Mouse (Mus musculus) CH12.LX (cell line): ENCODE data around the gene Cdsn. TPM values are rescaled to one million over a fixed set of nuclear protein-coding genes. Genes with fewer than 3 reads are reported as not detected.

ENCODE experiments used
- DNase-seq: peaks from one replicate; pipeline ENCODE4 v3.0.0-alpha.2; 2013; ENCODE audit errors: extremely low read depth
- H3K27ac ChIP-seq: 2 replicates; pipeline ENCODE4 v1.5.1; 2012; ENCODE audit warnings: low read depth, mild to moderate bottlenecking, control low read depth, moderate library complexity; ENCODE audit not compliant: insufficient read depth
- H3K27me3 ChIP-seq: replicated peaks from 2 replicates; pipeline ENCODE3; 2012; ENCODE audit warnings: inconsistent platforms
- H3K36me3 ChIP-seq, 2 experiments: replicated peaks in 1 of 2; 2 replicates each; pipeline versions ENCODE3 to v1.6.1; 2012; ENCODE audit warnings: inconsistent platforms in 1 of 2, low read length in 1 of 2, mild to moderate bottlenecking in 1 of 2, mixed read lengths in 1 of 2, moderate library complexity in 1 of 2; ENCODE audit not compliant: control insufficient read depth in 1 of 2, insufficient read depth in 1 of 2
- H3K4me1 ChIP-seq, 2 experiments: 2 replicates each; pipeline ENCODE4 v1.6.1; 2012; ENCODE audit warnings: inconsistent platforms in 1 of 2, moderate library complexity in 1 of 2; ENCODE audit not compliant: insufficient read depth in 2 of 2, control insufficient read depth in 1 of 2
- H3K4me2 ChIP-seq: 2 replicates; pipeline ENCODE4 v1.6.1; 2012; ENCODE audit warnings: low read depth, mild to moderate bottlenecking, control low read depth; ENCODE audit not compliant: poor library complexity, insufficient read depth, severe bottlenecking
- H3K4me3 ChIP-seq, 3 experiments: fragments of 150-350 bp in 1 of 3; sonication (generic) in 1 of 3; replicated peaks in 1 of 3; 2 replicates each; pipeline versions ENCODE3 to v1.5.1; 2011 to 2012; ENCODE audit warnings: low read depth in 2 of 3, low read length in 2 of 3, mild to moderate bottlenecking in 2 of 3, moderate library complexity in 2 of 3, control low read depth in 1 of 3, improper control_type of control experiment in 1 of 3, inconsistent platforms in 1 of 3, mixed read lengths in 1 of 3; ENCODE audit not compliant: poor library complexity in 1 of 3
- H3K79me2 ChIP-seq: replicated peaks from 2 replicates; pipeline ENCODE4 v1.6.1; 2012; ENCODE audit warnings: mild to moderate bottlenecking, moderate library complexity; ENCODE audit not compliant: control insufficient read depth, poor library complexity, insufficient read depth, severe bottlenecking; ENCODE audit errors: extremely low read depth
- H3K9ac ChIP-seq: 2 replicates; pipeline ENCODE4 v1.6.1; 2012; ENCODE audit warnings: low read depth, mild to moderate bottlenecking, control low read depth, moderate library complexity; ENCODE audit not compliant: insufficient read depth
- H3K9me3 ChIP-seq: replicated peaks from 2 replicates; pipeline ENCODE3; 2012; ENCODE audit warnings: low read length, inconsistent platforms, mixed read lengths
- BHLHE40 ChIP-seq: IDR thresholded peaks from 2 replicates; pipeline ENCODE4 v1.6.1; 2011; ENCODE audit warnings: mild to moderate bottlenecking, low read depth, low read length, improper control_type of control experiment
- CHD1 ChIP-seq: IDR thresholded peaks from 2 replicates; pipeline ENCODE4 v1.6.1; 2012; ENCODE audit warnings: low read depth, low read length, improper control_type of control experiment, inconsistent platforms
- CTCF ChIP-seq, 2 experiments: IDR thresholded peaks in 1 of 2; conservative IDR thresholded peaks in 1 of 2; 2 replicates each; pipeline ENCODE4 v1.5.1; 2011 to 2012; ENCODE audit warnings: low read depth in 2 of 2, low read length in 2 of 2, improper control_type of control experiment in 1 of 2, inconsistent platforms in 1 of 2, mild to moderate bottlenecking in 1 of 2, moderate library complexity in 1 of 2
- E2F4 ChIP-seq: IDR thresholded peaks from 2 replicates; pipeline ENCODE4 v1.6.1; 2011; ENCODE audit warnings: low read depth, low read length, improper control_type of control experiment; ENCODE audit not compliant: insufficient replicate concordance
- ELF1 ChIP-seq: IDR thresholded peaks from 2 replicates; pipeline ENCODE4 v1.6.1; 2014; ENCODE audit warnings: low read depth, mild to moderate bottlenecking, inconsistent platforms, low read length, improper control_type of control experiment
- EP300 ChIP-seq: IDR thresholded peaks from 2 replicates; pipeline ENCODE4 v1.6.1; 2011; ENCODE audit warnings: low read length, improper control_type of control experiment
- GABPA ChIP-seq: IDR thresholded peaks from 2 replicates; pipeline ENCODE4 v1.6.1; 2012; ENCODE audit warnings: low read depth, low read length, improper control_type of control experiment, inconsistent platforms; ENCODE audit not compliant: insufficient replicate concordance
- HCFC1 ChIP-seq: IDR thresholded peaks from 2 replicates; pipeline ENCODE4 v1.6.1; 2012; ENCODE audit warnings: low read depth, mild to moderate bottlenecking, inconsistent platforms, low read length, improper control_type of control experiment
- IRF4 ChIP-seq: IDR thresholded peaks from 2 replicates; pipeline ENCODE4 v1.6.1; 2014; ENCODE audit warnings: low read depth, mild to moderate bottlenecking, inconsistent platforms, low read length, improper control_type of control experiment
- JUN ChIP-seq: IDR thresholded peaks from 2 replicates; pipeline ENCODE4 v1.6.1; 2011; ENCODE audit warnings: low read depth, mild to moderate bottlenecking, low read length, improper control_type of control experiment, moderate library complexity; ENCODE audit not compliant: insufficient read depth
- JUND ChIP-seq: conservative IDR thresholded peaks from 2 replicates; pipeline ENCODE4 v1.6.1; 2011; ENCODE audit warnings: low read depth, low read length, improper control_type of control experiment
- MAFK ChIP-seq: IDR thresholded peaks from 2 replicates; pipeline ENCODE4 v1.6.1; 2011; ENCODE audit warnings: low read length, improper control_type of control experiment; ENCODE audit not compliant: insufficient replicate concordance
- MAX ChIP-seq: IDR thresholded peaks from 2 replicates; pipeline ENCODE4 v1.6.1; 2011; ENCODE audit warnings: low read length, improper control_type of control experiment
- MAZ ChIP-seq: IDR thresholded peaks from 2 replicates; pipeline ENCODE4 v1.6.1; 2012; ENCODE audit warnings: low read depth, mild to moderate bottlenecking, inconsistent platforms, low read length, improper control_type of control experiment, moderate library complexity
- MEF2A ChIP-seq: IDR thresholded peaks from 2 replicates; pipeline ENCODE4 v1.6.1; 2014; ENCODE audit warnings: low read depth, mild to moderate bottlenecking, inconsistent platforms, low read length, improper control_type of control experiment, borderline replicate concordance
- MYC ChIP-seq: IDR thresholded peaks from 2 replicates; pipeline ENCODE4 v1.6.1; 2011; ENCODE audit warnings: low read depth, mild to moderate bottlenecking, improper control_type of control experiment, low read length
- NELFE ChIP-seq: IDR thresholded peaks from 2 replicates; pipeline ENCODE4 v1.6.1; 2011; ENCODE audit warnings: low read depth, low read length, improper control_type of control experiment
- NRF1 ChIP-seq: IDR thresholded peaks from 2 replicates; pipeline ENCODE4 v1.6.1; 2014; ENCODE audit warnings: low read depth, mild to moderate bottlenecking, inconsistent platforms, low read length, improper control_type of control experiment, moderate library complexity
- POLR2A ChIP-seq: IDR thresholded peaks from 2 replicates; pipeline ENCODE4 v1.6.1; 2011; ENCODE audit warnings: low read depth, mild to moderate bottlenecking, improper control_type of control experiment, low read length
- RAD21 ChIP-seq: IDR thresholded peaks from 2 replicates; pipeline ENCODE4 v1.6.1; 2011; ENCODE audit warnings: low read depth, mild to moderate bottlenecking, low read length, improper control_type of control experiment, moderate library complexity
- TBP ChIP-seq: conservative IDR thresholded peaks from 2 replicates; pipeline ENCODE4 v1.6.1; 2011; ENCODE audit warnings: low read depth, low read length, improper control_type of control experiment
- TCF12 ChIP-seq: IDR thresholded peaks from 2 replicates; pipeline ENCODE4 v1.6.1; 2014; ENCODE audit warnings: low read depth, mild to moderate bottlenecking, inconsistent platforms, low read length, improper control_type of control experiment
- USF2 ChIP-seq: conservative IDR thresholded peaks from 2 replicates; pipeline ENCODE4 v1.6.1; 2011; ENCODE audit warnings: low read depth, low read length, improper control_type of control experiment
- ZMIZ1 ChIP-seq: IDR thresholded peaks from 2 replicates; pipeline ENCODE4 v1.6.1; 2012; ENCODE audit warnings: low read depth, mild to moderate bottlenecking, inconsistent platforms, low read length, improper control_type of control experiment
- ZNF384 ChIP-seq: IDR thresholded peaks from 2 replicates; pipeline ENCODE4 v1.6.1; 2012; ENCODE audit warnings: low read depth, low read length, improper control_type of control experiment, inconsistent platforms
- dilution Hi-C: fragments of 300-500 bp; cut with MboI; formaldehyde crosslinking; loops from 2 replicates; pipeline ENCODE4 v1.14.3; 2020; ENCODE audit warnings: low sequenced_read_pairs; ENCODE audit not compliant: extremely low pct_unique_long_range_greater_than_20kb, extremely low pct_ligation_motif_present
- in situ Hi-C: fragments of 300-500 bp; cut with MboI; formaldehyde crosslinking; loops from 3 replicates; pipeline ENCODE4 v1.14.3; 2019; ENCODE audit warnings: low sequenced_read_pairs, low pct_ligation_motif_present, low pct_unique_long_range_greater_than_20kb, mixed read lengths
- polyA plus RNA-seq: library from polyadenylated mRNA; unstranded; fragments of >175 nt; gene quantifications from 2 replicates; pipeline ENCODE4 v1.2.1, GENCODE M21; 2012; ENCODE audit warnings: low read depth; ENCODE audit not compliant: insufficient read length
- total RNA-seq, 2 experiments: library from RNA; depleted of rRNA; stranded (reverse); fragments of 300-350 nt in 1 of 2; fragments of >200 nt in 1 of 2; gene quantifications; 2 replicates each; pipeline ENCODE4 v1.2.3; 2012 to 2014

Cdsn gene
- total and polyA plus RNA-seq, 3 experiments, result 0.17 to 1.4 (median 0.76) TPM

DNA sequence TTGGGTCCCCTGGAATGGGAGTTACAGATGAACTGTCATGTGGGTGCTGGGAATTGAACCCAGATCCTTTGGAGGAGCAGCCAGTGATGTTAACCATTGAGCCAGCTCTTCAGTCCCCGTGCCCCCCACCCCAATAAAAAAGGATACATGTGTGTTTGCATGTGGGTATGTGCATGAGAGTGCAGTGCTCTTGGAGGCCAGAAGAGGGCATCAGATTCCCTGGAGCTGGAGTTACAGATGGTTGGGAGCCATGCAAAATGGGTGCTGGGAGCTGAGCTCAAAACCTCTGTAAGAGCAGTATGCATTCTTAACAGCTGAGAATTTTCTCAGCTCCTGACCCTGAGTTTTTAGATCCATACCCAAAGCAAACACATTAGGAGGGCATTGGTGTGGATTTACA lies 35.4 kb downstream of the Cdsn start:
- Histone ChIP-seq H3K4me1 (peaks cover 0 to 10% of the 10 kb centered on the region in 2 experiments; a peak in 2 of 4 replicates), H3K9me3 (peaks cover 9% of the 10 kb centered on the region), H3K79me2 (no peaks in the 10 kb centered on the region), H3K4me2 (no peak overlapping the region), H3K36me3 (no peaks in the 10 kb centered on the region), H3K27ac (no peak overlapping the region), H3K27me3 (peaks cover 10% of the 10 kb centered on the region), H3K4me3 (no peak overlapping the region), H3K9ac (no peak overlapping the region)
- dilution Hi-C loops, result no loop called here
- no peak for DNase-seq
- in situ Hi-C loops, result no loop called here
- TF ChIP-seq EP300, result no peak

DNA sequence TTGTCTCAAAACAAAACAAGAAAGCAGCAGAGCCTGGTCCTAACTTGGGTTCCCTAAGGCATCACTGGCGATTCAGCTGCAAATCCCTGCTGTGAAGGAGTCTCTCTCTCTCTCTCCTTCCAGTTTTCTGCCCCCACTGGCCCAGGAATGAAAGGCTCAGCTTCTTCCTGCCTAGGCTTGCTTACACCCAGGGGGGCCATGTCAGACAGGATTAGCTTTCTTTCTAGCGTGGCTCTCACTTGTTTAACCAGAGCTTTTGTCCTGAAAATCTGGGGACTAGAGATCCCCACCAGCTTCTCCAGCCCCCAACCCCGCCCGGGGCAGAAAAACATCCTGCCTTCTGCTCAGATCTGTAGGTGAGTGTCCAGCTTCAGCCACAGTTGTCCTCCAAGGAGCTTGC lies 36.5 kb downstream of the Cdsn start:
- in situ Hi-C loops, result no loop called here

DNA sequence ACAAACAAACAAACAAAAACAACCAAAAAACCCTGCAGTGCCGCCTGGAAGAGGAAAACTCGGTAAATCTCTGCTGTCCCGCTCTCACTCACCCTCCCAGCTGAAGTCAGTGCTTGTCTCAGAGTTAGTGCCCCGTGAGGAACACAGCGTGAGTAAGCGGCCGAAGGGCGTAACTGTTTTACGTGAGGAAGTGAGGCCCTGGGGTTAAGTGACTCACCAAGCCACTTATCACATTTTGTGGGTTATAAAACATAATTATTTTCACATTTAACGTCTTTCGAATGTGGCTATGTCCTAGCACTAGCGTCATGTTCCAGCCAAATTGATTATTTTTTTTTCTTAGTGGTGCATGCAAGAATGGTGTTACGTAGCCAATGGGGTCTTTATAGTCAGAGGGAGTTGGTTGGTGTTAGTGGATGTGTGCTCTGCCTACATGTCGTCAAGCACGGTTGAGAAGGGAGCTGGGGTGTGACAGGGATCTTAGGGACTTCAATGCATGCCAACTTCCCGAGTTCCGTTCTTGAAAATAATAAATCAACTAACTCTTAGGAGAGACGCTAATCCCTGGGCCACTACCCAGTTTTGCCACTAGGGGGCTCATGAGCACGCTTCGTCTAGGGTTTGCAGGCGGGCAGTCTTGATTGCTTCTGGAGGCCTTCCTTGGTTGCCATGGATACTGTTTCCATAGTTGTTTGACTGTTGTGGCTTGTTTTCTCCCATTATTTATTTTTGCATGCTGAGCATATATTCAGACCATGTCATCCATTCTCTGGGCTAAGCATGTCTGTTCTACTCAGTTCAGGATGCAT lies 38.7 kb downstream of the Cdsn start:
- Histone ChIP-seq H3K9me3 (peaks cover 7% of the 10 kb centered on the region), H3K27me3 (peaks cover 15% of the 10 kb centered on the region), H3K4me2 (0 out of 2 replicates have a peak overlapping the region, but pooled peaks have one; percentile 8), H3K4me1 (peaks cover 0 to 6% of the 10 kb centered on the region in 2 experiments; a peak in 2 of 4 replicates), H3K4me3 (no peak overlapping the region), H3K9ac (no peak overlapping the region), H3K27ac (no peak overlapping the region), H3K79me2 (no peaks in the 10 kb centered on the region), H3K36me3 (no peaks in the 10 kb centered on the region)
- DNase-seq, result peak; percentile 79
- in situ Hi-C loops, result no loop called here
- dilution Hi-C loops, result no loop called here
- TF ChIP-seq TCF12, result no peak
- no peak for TF ChIP-seq MAX
- no peak for TF ChIP-seq ZMIZ1
- TF ChIP-seq MAZ, result no peak
- peak; percentile 81 to 97 for TF ChIP-seq CTCF (conservative IDR thresholded peaks at IDR 0.05 in 1 of 2, IDR thresholded peaks at IDR 0.05 in 1 of 2; ENCODE audit: low read depth in 2 of 2, low read length in 2 of 2)
- no peak for TF ChIP-seq MAFK
- no peak for TF ChIP-seq GABPA
- TF ChIP-seq RAD21, result peak; percentile 56
- TF ChIP-seq CHD1, result no peak
- TF ChIP-seq NRF1, result no peak
- TF ChIP-seq NELFE, result no peak
- TF ChIP-seq MYC, result 0 out of 2 replicates have a peak, but pooled peaks have one; percentile 39
- no peak for TF ChIP-seq IRF4
- TF ChIP-seq POLR2A, result no peak
- no peak for TF ChIP-seq HCFC1
- no peak for TF ChIP-seq E2F4
- TF ChIP-seq ZNF384, result no peak
- 0 out of 2 replicates have a peak, but pooled peaks have one; percentile 22 for TF ChIP-seq BHLHE40
- TF ChIP-seq MEF2A, result no peak
- TF ChIP-seq JUND, result no peak
- TF ChIP-seq JUN, result no peak

More for the DNA sequence above, 36.5 kb downstream of the Cdsn start:
- no peak overlapping the region for H3K27ac ChIP-seq
- dilution Hi-C loops, result no loop called here
- H3K9me3 ChIP-seq, result peaks cover 7% of the 10 kb centered on the region
- no peaks in the 10 kb centered on the region for H3K36me3 ChIP-seq
- H3K4me3 ChIP-seq, result no peak overlapping the region
- H3K9ac ChIP-seq, result no peak overlapping the region
- peaks cover 10% of the 10 kb centered on the region for H3K27me3 ChIP-seq
- H3K79me2 ChIP-seq, result no peaks in the 10 kb centered on the region
- DNase-seq, result no peak
- H3K4me1 ChIP-seq, result peaks cover 0 to 10% of the 10 kb centered on the region in 2 experiments; a peak in 2 of 4 replicates
- TF ChIP-seq ZNF384 (no peak), JUND (no peak), TBP (no peak), ELF1 (no peak), ZMIZ1 (no peak), USF2 (no peak), NRF1 (no peak), MAX (no peak)
- no peak overlapping the region for H3K4me2 ChIP-seq
